Mouse (Mus musculus): ENCODE results near the gene Csmd2.

GRCm38 (mm10) chr4:128142279-128142678, 154.6 kb downstream of the Csmd2 start:
- TF ChIP-seq POLR2A (IDR thresholded peaks at IDR 0.05; ENCODE audit: low read depth, low read length) (no peak), CTCF (conservative IDR thresholded peaks at IDR 0.05; ENCODE audit: insufficient read depth, insufficient read length, low read depth, low read length) (no peak)
